Mouse (Mus musculus): ENCODE results near the gene Kansl1. TPM values are rescaled to one million over a fixed set of nuclear protein-coding genes. Genes with fewer than 3 reads are reported as not detected.
A peak's percentile ranks its signal among the peaks of the same experiment; 100 is the strongest.

Gene Kansl1
- polyA plus RNA-seq, 1 experiment, result 37.9 TPM

DNA sequence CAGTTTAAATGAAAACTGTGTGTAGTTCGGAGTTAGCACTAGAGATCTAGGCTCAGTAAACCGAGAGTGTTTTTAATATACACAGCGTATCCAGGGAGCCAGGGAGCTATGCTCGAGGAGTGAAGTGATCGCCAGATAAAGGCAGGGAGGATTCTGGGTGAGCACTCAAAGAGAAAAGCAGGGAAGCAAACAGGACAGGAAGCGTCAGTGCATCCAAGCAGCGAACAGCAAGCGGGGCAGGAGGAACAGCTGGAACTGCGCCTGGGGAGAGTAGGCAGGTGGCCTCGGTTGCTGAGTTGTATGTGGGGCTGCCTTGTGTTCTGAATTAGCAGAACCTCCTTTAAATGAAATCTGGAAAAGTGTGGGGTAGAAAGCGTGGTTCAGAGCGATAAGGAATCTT is 166.0 kb downstream of the Kansl1 start:
- Histone ChIP-seq H3K27ac (ENCODE audit: insufficient read depth, low read depth, low read length) (no peak overlapping the region), H3K4me3 (ENCODE audit: insufficient read depth, low read length) (no peak overlapping the region), H3K4me1 (ENCODE audit: control insufficient read depth, insufficient read depth, low read length) (no peaks in the 10 kb centered on the region)
- TF ChIP-seq CTCF (IDR thresholded peaks at IDR 0.05; ENCODE audit: low read depth, low read length), result no peak
- no peak for TF ChIP-seq POLR2A (IDR thresholded peaks at IDR 0.05; ENCODE audit: borderline replicate concordance, low read depth, low read length)

DNA sequence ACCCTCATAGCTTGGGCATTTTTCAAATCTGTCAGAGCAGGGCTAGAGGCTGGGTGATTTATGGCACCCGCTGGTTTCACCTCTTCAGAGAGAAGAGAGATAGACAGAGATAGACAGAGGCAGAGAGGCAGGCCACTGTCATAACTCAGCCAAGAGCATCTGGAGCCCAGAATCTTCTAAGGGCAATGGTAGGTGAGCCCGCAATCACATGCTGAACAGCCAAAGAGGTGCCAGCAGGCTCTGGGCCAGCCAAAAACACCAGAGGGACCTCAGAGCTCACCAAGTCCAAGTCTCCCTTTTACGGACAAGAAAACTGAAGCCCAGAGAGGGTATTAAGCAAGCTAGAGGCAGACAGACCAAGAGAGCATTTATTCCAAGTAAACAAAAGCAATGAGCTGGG is 171.0 kb downstream of the Kansl1 start:
- Histone ChIP-seq H3K4me3 (ENCODE audit: insufficient read depth, low read length) (no peak overlapping the region), H3K27ac (ENCODE audit: insufficient read depth, low read depth, low read length) (no peak overlapping the region), H3K4me1 (ENCODE audit: control insufficient read depth, insufficient read depth, low read length) (no peaks in the 10 kb centered on the region)
- TF ChIP-seq CTCF (IDR thresholded peaks at IDR 0.05; ENCODE audit: low read depth, low read length) (no peak), POLR2A (IDR thresholded peaks at IDR 0.05; ENCODE audit: borderline replicate concordance, low read depth, low read length) (no peak)

DNA sequence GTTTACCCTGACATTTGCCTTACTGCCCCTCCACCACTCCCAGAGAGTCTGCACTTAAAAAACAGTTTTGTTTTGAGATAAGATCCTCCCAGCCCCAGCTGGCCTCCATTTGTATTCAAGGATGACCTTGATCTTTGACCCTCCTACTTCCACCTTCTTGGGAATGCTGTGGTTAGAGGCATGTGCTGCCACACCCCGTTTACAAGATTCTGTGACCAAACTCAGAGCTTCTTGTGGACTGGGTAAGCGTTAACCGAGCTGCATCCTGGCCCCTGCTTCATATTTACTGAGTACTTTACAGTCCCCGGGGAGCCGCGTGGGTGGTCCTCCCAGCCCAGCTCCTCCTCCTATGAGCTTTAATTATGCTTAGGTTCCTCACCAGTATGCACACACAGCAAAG is 173.0 kb downstream of the Kansl1 start:
- no peaks in the 10 kb centered on the region for H3K4me1 ChIP-seq (ENCODE audit: control insufficient read depth, insufficient read depth, low read length)
- H3K27ac ChIP-seq (ENCODE audit: insufficient read depth, low read depth, low read length), result no peak overlapping the region
- no peak for TF ChIP-seq POLR2A (IDR thresholded peaks at IDR 0.05; ENCODE audit: borderline replicate concordance, low read depth, low read length)
- TF ChIP-seq CTCF (IDR thresholded peaks at IDR 0.05; ENCODE audit: low read depth, low read length), result no peak
- H3K4me3 ChIP-seq (ENCODE audit: insufficient read depth, low read length), result no peak overlapping the region

DNA sequence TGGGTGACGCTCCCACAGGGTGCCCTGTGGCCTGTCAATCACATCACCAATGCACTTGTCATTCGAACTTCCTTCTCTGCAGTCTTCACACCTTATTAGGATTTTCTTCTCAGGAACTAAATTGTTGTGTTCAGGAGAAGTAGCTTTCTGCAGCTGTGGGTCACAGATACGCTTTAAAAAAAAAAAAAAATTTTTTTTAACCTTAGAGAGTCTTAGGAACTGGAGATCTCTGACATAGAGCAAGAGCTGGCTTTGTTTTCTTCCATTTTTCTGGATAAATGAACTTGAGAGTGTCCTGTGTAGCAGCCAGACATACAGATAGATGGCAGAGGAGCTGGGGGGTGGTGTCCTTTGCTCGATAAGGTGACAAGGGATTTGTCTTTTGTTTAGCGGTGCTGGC is 173.5 kb downstream of the Kansl1 start:
- no peaks in the 10 kb centered on the region for H3K4me1 ChIP-seq (ENCODE audit: control insufficient read depth, insufficient read depth, low read length)
- H3K27ac ChIP-seq (ENCODE audit: insufficient read depth, low read depth, low read length), result no peak overlapping the region
- TF ChIP-seq POLR2A (IDR thresholded peaks at IDR 0.05; ENCODE audit: borderline replicate concordance, low read depth, low read length) (no peak), CTCF (IDR thresholded peaks at IDR 0.05; ENCODE audit: low read depth, low read length) (no peak)
- no peak overlapping the region for H3K4me3 ChIP-seq (ENCODE audit: insufficient read depth, low read length)

DNA sequence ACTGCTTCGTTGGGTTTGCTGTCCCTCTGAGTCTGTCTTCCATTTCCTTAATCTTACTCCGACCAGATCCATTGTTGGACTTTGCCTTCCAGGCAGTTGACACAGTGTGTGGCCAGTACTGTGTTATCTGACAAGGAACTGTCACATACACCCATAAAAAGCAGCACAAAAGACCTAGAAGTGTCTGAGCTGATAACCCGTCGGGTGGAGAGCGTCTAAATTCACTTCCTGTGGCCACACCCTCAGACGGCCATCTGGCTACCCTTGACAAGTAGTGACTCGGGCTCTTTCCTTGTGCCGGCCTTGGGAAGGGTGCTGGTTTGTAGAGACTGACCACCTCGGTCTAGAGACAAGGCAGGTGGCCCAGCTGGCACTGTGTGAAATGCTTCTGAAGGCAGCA is 175.4 kb downstream of the Kansl1 start:
- peaks cover 8% of the 10 kb centered on the region for H3K4me1 ChIP-seq (ENCODE audit: control insufficient read depth, insufficient read depth, low read length)
- no peak overlapping the region for H3K27ac ChIP-seq (ENCODE audit: insufficient read depth, low read depth, low read length)

DNA sequence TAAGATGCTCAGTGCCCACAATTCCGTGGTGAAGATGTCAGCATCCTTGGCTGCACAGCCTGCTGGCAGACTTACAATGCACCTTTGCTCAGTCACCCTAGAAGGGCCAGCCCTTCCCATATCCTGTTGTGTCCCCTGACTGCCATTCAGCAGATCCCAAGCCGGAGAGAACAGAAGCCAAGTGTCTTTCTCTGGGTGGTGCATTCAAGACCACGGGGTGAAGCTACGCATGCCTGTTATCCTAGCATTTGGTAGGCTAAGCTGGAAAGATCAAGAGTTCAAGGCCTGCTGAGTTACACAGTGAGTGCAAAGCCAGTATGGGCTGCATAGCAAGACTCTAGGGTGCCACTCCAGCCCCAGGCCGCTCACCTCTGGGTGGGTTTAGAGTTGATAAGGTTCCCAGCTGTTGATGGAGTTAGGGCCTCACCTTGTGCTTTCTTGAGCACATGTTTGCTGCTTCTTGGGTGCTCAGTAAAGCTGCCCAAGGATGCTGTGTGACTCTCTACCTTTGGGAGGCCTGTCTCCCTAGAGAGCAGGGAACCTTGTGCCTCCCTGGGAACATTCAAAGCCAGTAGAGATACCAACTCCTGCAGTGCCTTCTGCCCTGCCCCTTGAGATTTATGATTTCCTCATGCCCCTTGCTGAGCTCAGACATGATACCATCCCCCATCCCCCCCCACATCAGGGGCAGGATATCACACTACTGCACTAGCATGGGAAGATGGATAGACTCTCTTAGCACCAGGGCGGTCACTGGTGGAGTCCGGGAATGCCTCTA is 176.0 kb downstream of the Kansl1 start:
- Histone ChIP-seq H3K4me3 (ENCODE audit: insufficient read depth, low read length) (no peak overlapping the region), H3K4me1 (ENCODE audit: control insufficient read depth, insufficient read depth, low read length) (peaks cover 8% of the 10 kb centered on the region), H3K27ac (ENCODE audit: insufficient read depth, low read depth, low read length) (no peak overlapping the region)
- TF ChIP-seq CTCF (IDR thresholded peaks at IDR 0.05; ENCODE audit: low read depth, low read length) (no peak), POLR2A (IDR thresholded peaks at IDR 0.05; ENCODE audit: borderline replicate concordance, low read depth, low read length) (no peak)

More for the DNA sequence above, 175.4 kb downstream of the Kansl1 start:
- TF ChIP-seq POLR2A (IDR thresholded peaks at IDR 0.05; ENCODE audit: borderline replicate concordance, low read depth, low read length), result no peak
- TF ChIP-seq CTCF (IDR thresholded peaks at IDR 0.05; ENCODE audit: low read depth, low read length), result no peak
- no peak overlapping the region for H3K4me3 ChIP-seq (ENCODE audit: insufficient read depth, low read length)

DNA sequence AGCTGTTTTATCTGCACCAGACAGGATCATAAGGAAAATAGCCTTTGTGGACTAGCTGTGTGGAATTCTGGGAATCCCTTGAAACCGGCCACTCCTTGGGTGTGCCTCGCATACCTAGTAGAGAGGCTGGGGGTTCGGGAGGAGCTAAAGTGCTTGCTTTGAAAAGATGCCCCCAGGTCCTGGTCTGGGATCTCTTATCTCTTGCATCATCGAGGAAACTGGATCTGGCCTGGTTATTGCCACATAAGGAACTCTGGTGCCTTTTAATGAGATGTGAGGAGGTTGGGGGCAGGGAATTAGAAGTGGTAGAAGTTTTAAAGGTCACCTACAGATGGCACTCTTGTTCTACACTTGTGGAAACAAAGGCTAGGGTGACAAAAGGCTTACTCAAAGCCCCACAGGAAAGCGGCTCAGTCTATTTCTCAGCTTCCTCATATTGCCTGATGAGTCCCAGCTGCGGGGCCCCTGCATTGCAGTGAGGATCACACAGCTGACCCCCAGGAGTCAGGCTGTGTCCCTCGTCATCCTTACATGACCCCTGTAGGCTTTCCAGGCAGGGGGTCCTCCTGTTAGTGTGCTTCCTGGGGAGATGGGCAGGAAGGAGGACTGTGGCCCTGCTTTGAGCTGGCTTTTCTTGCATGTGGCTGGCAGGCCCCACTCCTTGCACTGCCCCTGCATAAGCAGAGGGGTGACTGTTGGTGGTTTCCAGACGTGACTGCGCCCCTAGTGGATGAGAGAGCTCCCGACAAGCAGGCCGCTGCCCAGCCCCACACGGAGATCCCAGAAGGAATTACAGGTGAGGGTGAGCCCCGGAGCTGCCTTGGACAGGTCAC is 179.2 kb downstream of the Kansl1 start:
- TF ChIP-seq POLR2A (IDR thresholded peaks at IDR 0.05; ENCODE audit: borderline replicate concordance, low read depth, low read length) (no peak), CTCF (IDR thresholded peaks at IDR 0.05; ENCODE audit: low read depth, low read length) (peak; percentile 13; the same call in 1 of the 2 replicates)
- Histone ChIP-seq H3K27ac (ENCODE audit: insufficient read depth, low read depth, low read length) (no peak overlapping the region), H3K4me3 (ENCODE audit: insufficient read depth, low read length) (no peak overlapping the region), H3K4me1 (ENCODE audit: control insufficient read depth, insufficient read depth, low read length) (peaks cover 8% of the 10 kb centered on the region)

DNA sequence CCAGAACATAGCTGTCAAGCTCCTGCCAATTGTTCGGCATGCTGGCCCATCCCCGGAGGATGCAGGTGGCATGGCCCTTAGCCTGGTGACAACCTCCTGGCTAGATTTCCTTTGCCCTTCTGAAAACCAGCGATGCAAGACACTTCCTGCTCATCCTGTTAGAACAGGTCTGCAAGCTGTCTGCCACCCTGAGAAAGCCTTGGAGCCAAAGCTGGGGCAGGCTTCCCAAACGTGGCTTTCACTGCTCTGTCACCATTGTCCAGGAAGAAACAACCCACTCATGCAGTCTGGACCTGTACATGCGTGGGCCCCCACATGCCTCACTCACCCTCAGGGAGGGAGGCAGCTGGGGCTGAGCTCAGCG is 179.8 kb downstream of the Kansl1 start:
- H3K4me1 ChIP-seq (ENCODE audit: control insufficient read depth, insufficient read depth, low read length), result peaks cover 8% of the 10 kb centered on the region
- TF ChIP-seq POLR2A (IDR thresholded peaks at IDR 0.05; ENCODE audit: borderline replicate concordance, low read depth, low read length) (no peak), CTCF (IDR thresholded peaks at IDR 0.05; ENCODE audit: low read depth, low read length) (no peak)
- no peak overlapping the region for H3K4me3 ChIP-seq (ENCODE audit: insufficient read depth, low read length)
- H3K27ac ChIP-seq (ENCODE audit: insufficient read depth, low read depth, low read length), result no peak overlapping the region

DNA sequence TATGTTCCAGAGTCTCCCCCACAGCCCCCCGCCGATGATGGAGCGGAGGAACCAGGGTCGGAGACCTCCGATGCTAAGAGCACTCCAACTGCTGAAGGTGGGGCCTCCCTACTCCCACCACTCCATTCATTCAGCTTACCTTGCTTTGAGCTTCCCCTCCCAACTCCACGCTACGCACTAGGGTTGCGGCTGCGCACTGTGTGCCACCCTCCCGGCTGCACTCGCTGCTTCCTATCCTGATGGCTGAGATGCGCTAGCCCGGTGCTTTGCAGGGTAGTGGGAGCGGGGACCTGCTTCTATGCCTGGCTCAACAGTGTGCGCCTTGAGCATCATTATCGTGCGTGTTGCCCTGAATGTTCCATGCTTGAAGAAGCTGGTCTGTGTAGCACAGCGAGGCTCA is 181.5 kb downstream of the Kansl1 start:
- H3K4me1 ChIP-seq (ENCODE audit: control insufficient read depth, insufficient read depth, low read length), result peaks cover 8% of the 10 kb centered on the region
- no peak overlapping the region for H3K27ac ChIP-seq (ENCODE audit: insufficient read depth, low read depth, low read length)
- no peak overlapping the region for H3K4me3 ChIP-seq (ENCODE audit: insufficient read depth, low read length)
- no peak for TF ChIP-seq CTCF (IDR thresholded peaks at IDR 0.05; ENCODE audit: low read depth, low read length)
- TF ChIP-seq POLR2A (IDR thresholded peaks at IDR 0.05; ENCODE audit: borderline replicate concordance, low read depth, low read length), result no peak

Other genes with a start within 250 kb of the Kansl1 start
- not detected in 2 replicates for gene Mapt, start 237.5 kb downstream of the Kansl1 start, polyA plus RNA-seq (2012; ENCODE audit: insufficient read depth, insufficient read length, missing spikeins)
- gene Cdc27, start 81.8 kb upstream of the Kansl1 start, polyA plus RNA-seq (2012; ENCODE audit: insufficient read depth, insufficient read length, missing spikeins), result 23.6 and 25.9 TPM in 2 replicates
- gene Myl4, start 81.8 kb upstream of the Kansl1 start, polyA plus RNA-seq (2012; ENCODE audit: insufficient read depth, insufficient read length, missing spikeins), result not detected in 2 replicates
- gene Itgb3, start 139.1 kb upstream of the Kansl1 start, polyA plus RNA-seq (2012; ENCODE audit: insufficient read depth, insufficient read length, missing spikeins), result 2.4 and 2.7 TPM in 2 replicates
- not detected in 2 replicates for gene Gm11639, start 216.8 kb upstream of the Kansl1 start, polyA plus RNA-seq (2012; ENCODE audit: insufficient read depth, insufficient read length, missing spikeins)

All from bone marrow macrophage, adult 2 months (primary cell).